Mouse (Mus musculus) liver, adult 2 months (tissue): ENCODE measurements around the gene Cux1. TPM values are rescaled to one million over a fixed set of nuclear protein-coding genes. Genes with fewer than 3 reads are reported as not detected.

Experiments
- DNase-seq: peaks from one replicate; pipeline ENCODE4 v3.0.0-alpha.2; 2011; ENCODE audit warnings: low read depth, low spot score; ENCODE audit errors: extremely low read depth
- H3K27ac ChIP-seq: fragments of 200-500 bp; replicated peaks from 2 replicates; pipeline ENCODE4 v1.5.1; 2012; ENCODE audit warnings: low read depth, mild to moderate bottlenecking, control low read depth, inconsistent platforms, low read length; ENCODE audit not compliant: insufficient read depth
- H3K27me3 ChIP-seq: fragments of 200-500 bp; 2 replicates; pipeline ENCODE4 v1.6.1; 2012; ENCODE audit warnings: mild to moderate bottlenecking, moderate library complexity, low read length, inconsistent platforms; ENCODE audit not compliant: control insufficient read depth, insufficient read depth
- H3K36me3 ChIP-seq: fragments of 200-500 bp; 2 replicates; pipeline ENCODE4 v1.6.1; 2012; ENCODE audit warnings: low read length, inconsistent platforms; ENCODE audit not compliant: control insufficient read depth, insufficient read depth
- H3K4me1 ChIP-seq: fragments of 200-500 bp; 2 replicates; pipeline ENCODE4 v1.6.1; 2011; ENCODE audit warnings: low read length; ENCODE audit not compliant: control insufficient read depth, insufficient read depth
- H3K4me3 ChIP-seq: fragments of 200-500 bp; 2 replicates; pipeline ENCODE4 v1.5.1; 2011; ENCODE audit warnings: low read depth, mild to moderate bottlenecking, control low read depth, low read length, moderate library complexity; ENCODE audit not compliant: insufficient read depth
- H3K79me2 ChIP-seq: fragments of 200-500 bp; 2 replicates; pipeline ENCODE4 v1.6.1; 2012; ENCODE audit warnings: inconsistent platforms, mild to moderate bottlenecking, low read length, moderate library complexity; ENCODE audit not compliant: control insufficient read depth, insufficient read depth
- H3K9ac ChIP-seq: fragments of 200-500 bp; 2 replicates; pipeline ENCODE4 v1.6.1; 2012; ENCODE audit warnings: low read depth, mild to moderate bottlenecking, control low read depth, inconsistent platforms, low read length
- CTCF ChIP-seq: fragments of 200-500 bp; IDR thresholded peaks from 2 replicates; pipeline ENCODE4 v1.5.1; 2011; ENCODE audit warnings: low read depth, low read length, control low read depth
- POLR2A ChIP-seq: fragments of 200-500 bp; IDR thresholded peaks from 2 replicates; pipeline ENCODE4 v1.6.1; 2011; ENCODE audit warnings: low read length, control low read depth; ENCODE audit not compliant: insufficient read depth; ENCODE audit errors: extremely low read depth
- WGBS: fragments of 180-500 bp; shearing (Covaris S2); methylation state at CpG from one replicate; pipeline ENCODE4 v1.1.7; 2018; 5-methylcytosine and 5-hydroxymethylcytosine counted together
- polyA plus RNA-seq: library from polyadenylated mRNA; depleted of rRNA; stranded (reverse); fragments of >200 nt; gene quantifications from 2 replicates; pipeline ENCODE4 v1.2.3, GENCODE M21; 2012
- total RNA-seq: library from RNA; depleted of rRNA; stranded (reverse); fragments of >200 nt; gene quantifications from 2 replicates; pipeline ENCODE4 v1.2.3, GENCODE M21; 2014

Gene Cux1
- total and polyA plus RNA-seq, 2 experiments = 11.6 to 12.6 TPM

DNA sequence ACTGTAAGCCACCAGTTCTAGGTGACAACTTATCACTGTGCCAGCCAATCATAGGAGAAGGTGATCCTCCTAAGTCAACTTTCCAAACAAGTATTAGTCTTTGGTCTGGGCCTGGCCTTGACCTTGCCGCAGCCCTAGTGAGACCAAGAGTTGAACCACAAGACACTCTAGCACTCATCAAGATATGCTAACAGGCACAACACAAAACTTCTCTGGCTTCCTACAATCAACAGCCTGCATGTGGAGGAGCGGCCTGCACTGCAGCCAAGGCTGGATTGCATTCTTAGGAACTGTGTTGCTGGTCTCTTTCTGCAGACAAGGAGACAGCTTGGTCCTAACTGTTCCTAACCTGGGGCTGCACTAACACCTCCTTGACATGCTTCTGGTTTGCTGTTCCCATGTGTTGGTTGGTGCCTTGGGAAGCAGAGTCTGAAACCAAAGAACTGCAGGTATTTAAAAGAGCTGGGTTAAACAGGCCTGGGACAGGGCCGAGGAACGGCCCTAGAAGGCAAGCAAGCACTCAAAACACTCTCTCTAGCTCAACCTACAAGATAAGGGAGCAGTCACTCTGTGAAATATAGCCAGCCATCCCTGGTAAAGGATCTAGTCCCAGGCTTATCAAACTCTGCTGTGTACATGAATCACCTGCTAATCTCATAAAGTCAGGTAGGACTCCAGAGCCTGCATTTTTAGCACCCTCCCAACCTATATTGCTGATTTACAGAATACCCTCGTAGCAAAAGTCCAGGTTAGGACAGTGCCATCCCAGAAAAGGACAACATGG is 27.0 kb downstream of the Cux1 start:
- H3K36me3 ChIP-seq = no peaks in the 10 kb centered on the region
- TF ChIP-seq CTCF (no peak), POLR2A (no peak)
- peaks cover 20% of the 10 kb centered on the region for H3K79me2 ChIP-seq
- H3K9ac ChIP-seq = no peak overlapping the region
- H3K4me1 ChIP-seq = peaks cover 9% of the 10 kb centered on the region
- H3K27me3 ChIP-seq = no peaks in the 10 kb centered on the region
- H3K27ac ChIP-seq = no peak overlapping the region
- peak; percentile 46 for DNase-seq
- WGBS = 86% methylated on average over 5 of the region's 5 CpGs
- H3K4me3 ChIP-seq = no peak overlapping the region

GRCm38 (mm10) chr5:136536753-136537152 is 30.5 kb downstream of the Cux1 start:
- H3K27ac ChIP-seq = no peak overlapping the region
- no peak for TF ChIP-seq POLR2A
- TF ChIP-seq CTCF = no peak
- WGBS = 86% methylated on average over 4 of the region's 4 CpGs
- H3K27me3 ChIP-seq = no peaks in the 10 kb centered on the region
- no peak overlapping the region for H3K4me3 ChIP-seq
- peaks cover 31% of the 10 kb centered on the region for H3K79me2 ChIP-seq
- H3K9ac ChIP-seq = no peak overlapping the region
- DNase-seq = no peak
- H3K4me1 ChIP-seq = peaks cover 26% of the 10 kb centered on the region
- no peaks in the 10 kb centered on the region for H3K36me3 ChIP-seq

DNA sequence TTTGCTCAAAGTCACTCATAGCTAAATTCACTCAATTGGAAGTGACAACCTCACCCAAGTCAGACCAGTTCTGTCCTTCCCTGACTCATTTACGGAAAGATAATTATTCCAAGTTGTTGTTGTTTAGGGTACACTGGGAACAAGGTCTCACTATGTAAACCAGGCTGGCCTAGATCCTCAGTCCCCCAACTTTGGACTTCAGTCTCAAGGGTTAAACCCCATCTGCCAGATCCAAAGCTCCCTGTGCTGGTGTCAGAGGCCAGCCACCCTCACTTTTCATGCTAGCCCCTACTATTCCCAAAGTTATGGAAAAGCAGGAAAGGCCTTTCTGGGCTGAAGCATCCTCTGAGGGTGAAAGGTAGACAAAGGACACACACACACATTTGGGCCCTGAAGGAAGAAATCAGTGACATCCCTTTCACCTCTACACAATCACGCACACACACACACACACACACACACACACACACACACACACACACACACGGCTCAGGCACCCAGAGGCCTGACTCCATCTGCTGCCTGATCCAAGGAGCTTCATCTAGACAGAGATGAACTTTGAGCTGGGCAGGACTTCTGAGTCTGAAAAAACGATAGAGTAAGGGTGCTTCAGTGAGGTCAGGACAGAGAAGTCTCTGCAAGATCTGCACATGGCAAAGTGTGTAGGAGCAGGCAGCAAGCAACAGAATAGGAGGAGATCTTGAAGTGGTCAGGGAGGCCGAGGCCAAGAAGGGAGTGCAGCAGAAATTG is 31.1 kb downstream of the Cux1 start:
- no peak for TF ChIP-seq CTCF
- TF ChIP-seq POLR2A = no peak

GRCm38 (mm10) chr5:136535204-136535603 is 32.1 kb downstream of the Cux1 start:
- no peak overlapping the region for H3K27ac ChIP-seq

More for the DNA sequence above, 31.1 kb downstream of the Cux1 start:
- Histone ChIP-seq H3K9ac (no peak overlapping the region), H3K27ac (no peak overlapping the region), H3K4me1 (peaks cover 27% of the 10 kb centered on the region), H3K27me3 (no peaks in the 10 kb centered on the region), H3K4me3 (no peak overlapping the region), H3K36me3 (no peaks in the 10 kb centered on the region), H3K79me2 (peaks cover 37% of the 10 kb centered on the region)
- peak; percentile 37 for DNase-seq
- WGBS = 46% methylated on average over 5 of the region's 5 CpGs

GRCm38 (mm10) chr5:136533371-136534276 is 33.7 kb downstream of the Cux1 start:
- Histone ChIP-seq H3K4me3 (no peak overlapping the region), H3K9ac (no peak overlapping the region), H3K4me1 (peaks cover 27% of the 10 kb centered on the region), H3K27me3 (no peaks in the 10 kb centered on the region), H3K27ac (no peak overlapping the region), H3K79me2 (peaks cover 36% of the 10 kb centered on the region), H3K36me3 (no peaks in the 10 kb centered on the region)
- DNase-seq = peak; percentile 66
- TF ChIP-seq CTCF (no peak), POLR2A (no peak)
- 21% methylated on average over 11 of the region's 11 CpGs for WGBS

More at GRCm38 (mm10) chr5:136535204-136535603, 32.1 kb downstream of the Cux1 start:
- Histone ChIP-seq H3K9ac (no peak overlapping the region), H3K36me3 (no peaks in the 10 kb centered on the region), H3K4me1 (peaks cover 31% of the 10 kb centered on the region), H3K79me2 (peaks cover 42% of the 10 kb centered on the region), H3K27me3 (no peaks in the 10 kb centered on the region), H3K4me3 (no peak overlapping the region)
- WGBS = 83% methylated on average over 1 of the region's 1 CpGs
- DNase-seq = no peak
- TF ChIP-seq CTCF (no peak), POLR2A (no peak)
